Mouse (Mus musculus) cerebellum, adult 9-10 months (tissue): ENCODE measurements around the gene Pafah1b3.

ENCODE experiments used
- DNase-seq: peaks from one replicate; pipeline ENCODE4 v3.0.0; 2022

The Pafah1b3 gene

DNA sequence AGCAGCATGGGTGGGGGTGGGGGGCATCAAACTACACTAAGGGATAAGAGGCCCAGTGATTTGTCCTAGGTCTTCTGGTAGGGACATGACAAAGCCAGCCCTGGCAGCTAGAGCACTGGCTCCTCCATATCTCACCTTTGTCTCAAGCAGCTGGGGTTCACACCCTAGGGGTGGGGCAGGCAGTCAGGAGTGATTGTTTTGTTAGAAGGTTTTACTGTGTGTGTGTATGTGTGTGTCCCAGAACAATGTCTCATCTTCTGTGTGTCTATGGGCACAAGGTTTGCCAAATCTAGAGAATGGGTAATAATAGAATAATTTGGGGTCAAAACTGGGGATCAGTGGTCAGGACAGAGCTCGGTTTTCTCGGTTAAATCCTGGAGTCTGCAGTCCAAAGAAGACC is 7.7 kb upstream of the Pafah1b3 start:
- no peak for DNase-seq

DNA sequence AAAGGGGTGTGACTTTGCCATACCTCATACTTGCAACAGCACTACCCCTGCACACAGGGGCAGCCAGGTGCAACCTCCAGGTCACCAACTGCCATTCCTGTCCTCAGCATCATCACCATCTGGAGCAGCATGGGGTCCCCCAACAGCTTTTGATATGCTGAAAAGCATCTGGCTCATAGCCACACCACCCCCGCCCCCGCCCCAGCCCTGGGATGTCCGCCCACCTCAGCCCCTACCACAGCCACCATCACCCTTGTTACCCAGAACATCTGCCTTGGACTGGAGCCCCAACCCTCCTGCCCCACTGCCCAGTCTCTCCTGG is 5.9 kb upstream of the Pafah1b3 start:
- DNase-seq = no peak

GRCm38 (mm10) chr7:25303003-25303684 is 5.4 kb upstream of the Pafah1b3 start:
- no peak for DNase-seq

DNA sequence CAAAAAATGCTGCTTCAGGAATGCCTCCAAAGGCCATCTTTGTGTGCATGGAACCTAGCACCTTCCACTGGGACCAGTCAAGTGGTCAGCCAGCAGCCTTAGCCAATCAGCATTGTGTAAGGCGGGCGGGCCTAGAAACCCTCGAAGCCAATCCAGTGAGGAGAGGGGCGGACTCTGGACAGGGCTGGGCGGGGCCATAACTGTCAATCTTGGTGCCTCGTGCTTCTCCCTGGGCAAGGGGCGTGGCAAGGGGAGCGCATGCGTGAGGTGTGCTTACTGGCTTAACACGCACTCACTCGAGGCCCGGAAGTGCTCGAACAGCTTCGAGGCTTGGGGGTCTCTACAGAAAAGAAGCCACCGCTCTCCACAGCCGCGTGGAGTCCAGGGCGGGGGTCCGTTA is 3.3 kb upstream of the Pafah1b3 start, which contains the start of gene Prr19:
Gene Prr19, plus strand, starts transcription at position 349 of the 400 bp plus-strand sequence.
- DNase-seq = no peak

- DNase-seq = no peak
Observed at GRCm38 (mm10) chr7:25296945-25297453, 787 bp downstream of the Pafah1b3 start.

DNA sequence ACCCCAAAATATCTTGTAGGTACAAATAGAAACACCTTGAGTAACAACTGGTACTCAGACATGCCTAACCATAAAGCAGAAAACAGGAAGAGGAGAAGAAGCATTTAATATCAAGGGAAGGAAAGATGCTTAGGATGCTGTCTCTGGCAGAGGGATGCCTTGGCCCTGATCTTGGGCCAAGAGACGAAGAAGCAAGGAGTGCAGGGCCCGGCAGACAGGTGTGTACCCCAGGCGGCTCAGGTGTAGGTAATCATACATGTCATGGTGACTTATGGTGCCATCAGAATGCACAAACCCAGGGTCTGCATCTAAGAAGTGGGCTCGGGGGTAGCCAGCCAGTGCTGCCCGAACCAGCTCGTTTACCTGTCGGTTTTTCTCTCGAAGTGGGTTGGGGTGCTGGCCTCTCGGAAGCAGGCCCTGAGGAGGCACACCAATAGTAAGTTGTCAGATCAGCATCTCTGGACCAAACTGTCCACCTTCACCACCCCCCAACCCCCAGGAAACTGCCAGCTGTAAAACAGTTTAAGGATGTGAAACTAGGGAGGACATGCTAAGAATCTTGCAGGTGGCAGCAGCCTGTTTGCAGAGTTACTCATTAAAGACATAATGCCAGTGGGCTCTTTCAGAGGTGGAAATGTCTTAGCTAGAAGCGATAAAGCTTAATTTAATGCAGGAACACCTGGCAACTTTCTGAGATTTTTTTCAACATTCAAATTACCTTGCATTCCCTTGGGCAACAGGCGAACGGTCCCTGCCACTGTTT is 2.6 kb downstream of the Pafah1b3 start:
- no peak for DNase-seq

- no peak for DNase-seq
Observed at GRCm38 (mm10) chr7:25294495-25294894, 3.3 kb downstream of the Pafah1b3 start.

- no peak for DNase-seq
Observed at GRCm38 (mm10) chr7:25293191-25293739, 4.5 kb downstream of the Pafah1b3 start.

DNA sequence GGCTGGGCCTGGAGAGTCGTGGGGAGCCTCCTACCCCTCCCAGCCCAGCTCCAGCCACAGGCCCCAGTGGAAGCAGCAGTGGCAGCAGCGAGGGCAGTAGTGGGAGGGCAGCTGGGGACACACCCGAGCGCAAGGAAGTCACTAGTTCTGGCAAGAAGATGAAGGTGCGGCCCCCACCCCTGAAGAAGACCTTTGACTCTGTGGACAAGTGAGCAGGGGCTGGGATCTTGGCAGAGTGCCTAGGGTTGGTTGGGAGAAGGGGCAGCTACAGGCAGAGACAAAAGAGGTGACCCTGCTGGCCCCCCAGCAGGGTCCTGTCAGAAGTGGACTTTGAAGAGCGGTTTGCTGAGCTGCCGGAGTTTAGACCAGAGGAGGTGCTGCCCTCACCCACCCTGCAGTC is 5.7 kb downstream of the Pafah1b3 start:
- DNase-seq = no peak

- no peak for DNase-seq
Observed at GRCm38 (mm10) chr7:25290911-25291310, 6.9 kb downstream of the Pafah1b3 start.

- no peak for DNase-seq
Observed at GRCm38 (mm10) chr7:25290463-25290862, 7.3 kb downstream of the Pafah1b3 start.

DNA sequence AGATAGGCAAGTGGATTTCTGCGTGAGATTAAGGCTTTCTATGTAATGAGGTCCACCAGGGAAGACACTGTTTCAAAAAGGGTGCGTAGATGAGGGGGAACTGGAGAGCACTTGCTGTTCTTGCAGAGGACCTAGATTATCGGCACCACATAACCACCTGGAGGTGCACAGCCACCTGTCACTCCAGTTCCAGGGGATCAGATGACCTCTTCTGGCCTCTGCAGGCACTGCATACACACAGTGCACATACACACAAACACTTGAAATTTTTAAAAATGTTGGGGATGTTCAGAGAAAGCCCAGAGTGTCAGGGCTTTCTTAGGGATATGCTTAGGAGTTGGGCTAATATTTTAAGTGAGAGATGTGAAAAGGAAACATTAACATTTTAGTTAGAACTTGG is 7.9 kb downstream of the Pafah1b3 start:
- DNase-seq = no peak

DNA sequence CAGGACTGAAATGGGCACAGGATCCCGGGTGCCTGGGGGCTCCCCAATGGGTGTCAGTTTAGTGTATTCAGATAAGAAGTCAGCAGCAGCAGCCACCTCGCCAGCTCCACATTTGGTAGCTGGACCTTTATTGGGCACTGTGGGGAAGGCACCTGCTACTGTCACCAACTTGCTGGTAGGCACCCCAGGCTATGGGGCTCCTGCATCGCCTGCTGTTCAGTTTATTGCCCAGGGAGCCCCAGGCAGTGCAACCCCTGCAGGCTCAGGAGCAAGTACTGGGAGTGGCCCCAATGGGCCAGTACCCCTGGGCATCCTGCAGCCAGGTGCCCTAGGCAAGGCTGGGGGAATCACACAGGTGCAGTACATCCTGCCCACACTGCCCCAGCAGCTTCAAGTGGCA is 9.1 kb downstream of the Pafah1b3 start:
- no peak for DNase-seq

DNA sequence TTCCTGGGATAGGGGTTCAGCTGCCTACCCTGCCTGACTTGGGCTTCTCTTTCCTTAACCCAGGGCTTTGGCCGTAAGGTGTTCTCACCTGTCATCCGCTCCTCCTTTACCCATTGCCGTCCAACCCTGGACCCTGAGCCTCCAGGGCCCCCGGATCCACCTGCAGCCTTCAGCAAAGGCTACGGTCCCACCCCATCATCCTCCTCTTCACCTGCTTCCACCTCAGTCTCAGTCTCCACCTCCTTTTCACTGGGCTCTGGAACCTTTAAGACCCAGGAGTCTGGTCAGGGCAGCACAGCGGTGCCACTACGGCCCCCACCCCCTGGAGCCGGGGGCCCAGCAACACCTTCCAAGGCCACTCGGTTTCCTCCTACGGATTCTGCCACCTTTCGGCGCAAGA is 9.8 kb downstream of the Pafah1b3 start:
- no peak for DNase-seq

DNA sequence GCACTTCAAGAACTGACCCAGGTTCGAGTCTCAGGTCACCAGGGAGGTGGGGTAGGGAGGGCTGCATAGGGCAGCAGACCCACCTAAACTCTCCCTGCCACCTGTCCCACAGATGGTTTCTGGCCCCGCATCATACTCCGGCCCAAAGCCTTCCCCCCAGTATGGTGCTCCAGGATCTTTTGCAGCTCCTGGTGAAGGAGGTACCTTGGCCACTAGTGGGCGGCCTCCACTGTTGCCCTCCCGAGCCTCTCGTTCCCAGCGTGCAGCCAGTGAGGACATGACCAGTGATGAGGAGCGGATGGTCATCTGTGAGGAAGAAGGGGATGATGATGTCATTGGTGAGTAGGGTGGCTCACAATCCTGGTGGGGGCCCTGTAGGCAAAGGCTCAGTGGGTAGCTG is 10.8 kb downstream of the Pafah1b3 start:
- DNase-seq = no peak

DNA sequence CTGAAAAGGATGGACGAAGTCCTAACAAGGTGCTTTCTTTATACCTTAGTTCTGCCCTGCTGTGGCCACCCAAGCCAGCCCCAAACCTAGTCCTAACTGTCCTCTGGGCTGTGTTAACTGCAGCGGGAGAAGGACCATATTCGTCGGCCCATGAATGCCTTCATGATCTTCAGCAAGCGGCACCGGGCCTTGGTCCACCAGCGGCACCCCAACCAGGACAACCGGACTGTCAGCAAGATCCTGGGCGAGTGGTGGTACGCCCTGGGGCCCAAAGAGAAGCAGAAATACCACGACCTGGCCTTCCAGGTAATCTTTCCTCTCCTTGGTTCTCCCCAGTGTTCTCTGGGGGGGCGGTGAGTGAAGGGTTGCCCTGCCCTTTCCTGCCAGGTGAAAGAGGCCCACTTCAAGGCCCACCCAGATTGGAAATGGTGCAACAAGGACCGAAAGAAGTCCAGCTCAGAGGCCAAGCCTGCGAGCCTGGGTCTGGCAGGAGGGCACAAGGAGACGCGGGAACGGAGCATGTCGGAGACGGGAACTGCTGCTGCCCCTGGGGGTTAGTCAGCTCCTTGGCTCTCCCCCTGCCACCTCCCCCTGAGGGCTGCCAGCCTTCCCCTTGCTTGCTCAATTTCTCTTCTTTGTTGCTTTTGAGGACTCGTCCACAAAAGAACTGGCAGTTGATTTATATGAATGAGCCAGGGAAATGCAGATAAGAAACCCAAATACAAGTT is 12.1 kb downstream of the Pafah1b3 start:
- DNase-seq = no peak

- peak; percentile 73 for DNase-seq
Observed at GRCm38 (mm10) chr7:25284766-25285165, 13.0 kb downstream of the Pafah1b3 start.

GRCm38 (mm10) chr7:25284171-25284570 is 13.6 kb downstream of the Pafah1b3 start:
- no peak for DNase-seq

DNA sequence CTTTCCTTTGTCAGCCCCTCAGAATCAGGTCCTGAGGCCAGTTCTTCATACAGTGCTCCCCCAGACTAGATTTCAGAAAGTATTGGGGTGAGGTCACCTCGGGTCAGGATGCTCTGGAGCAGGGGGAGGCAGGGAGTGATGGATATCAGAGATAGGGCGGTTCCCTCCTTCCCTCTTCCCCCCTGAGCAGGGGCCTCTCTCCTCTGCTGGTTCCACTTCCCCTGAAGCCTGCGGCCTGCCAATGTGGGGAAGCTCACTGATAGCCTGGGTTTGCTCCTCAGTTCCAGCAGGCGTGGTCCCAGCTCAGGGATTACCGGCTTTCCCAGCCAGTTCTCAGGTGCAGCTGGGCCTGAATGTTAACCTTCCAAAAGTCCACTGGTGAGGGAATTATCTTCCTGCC is 14.1 kb downstream of the Pafah1b3 start:
- DNase-seq = no peak

- DNase-seq = peak; percentile 76
Observed at GRCm38 (mm10) chr7:25282731-25283211, 15.0 kb downstream of the Pafah1b3 start.

DNA sequence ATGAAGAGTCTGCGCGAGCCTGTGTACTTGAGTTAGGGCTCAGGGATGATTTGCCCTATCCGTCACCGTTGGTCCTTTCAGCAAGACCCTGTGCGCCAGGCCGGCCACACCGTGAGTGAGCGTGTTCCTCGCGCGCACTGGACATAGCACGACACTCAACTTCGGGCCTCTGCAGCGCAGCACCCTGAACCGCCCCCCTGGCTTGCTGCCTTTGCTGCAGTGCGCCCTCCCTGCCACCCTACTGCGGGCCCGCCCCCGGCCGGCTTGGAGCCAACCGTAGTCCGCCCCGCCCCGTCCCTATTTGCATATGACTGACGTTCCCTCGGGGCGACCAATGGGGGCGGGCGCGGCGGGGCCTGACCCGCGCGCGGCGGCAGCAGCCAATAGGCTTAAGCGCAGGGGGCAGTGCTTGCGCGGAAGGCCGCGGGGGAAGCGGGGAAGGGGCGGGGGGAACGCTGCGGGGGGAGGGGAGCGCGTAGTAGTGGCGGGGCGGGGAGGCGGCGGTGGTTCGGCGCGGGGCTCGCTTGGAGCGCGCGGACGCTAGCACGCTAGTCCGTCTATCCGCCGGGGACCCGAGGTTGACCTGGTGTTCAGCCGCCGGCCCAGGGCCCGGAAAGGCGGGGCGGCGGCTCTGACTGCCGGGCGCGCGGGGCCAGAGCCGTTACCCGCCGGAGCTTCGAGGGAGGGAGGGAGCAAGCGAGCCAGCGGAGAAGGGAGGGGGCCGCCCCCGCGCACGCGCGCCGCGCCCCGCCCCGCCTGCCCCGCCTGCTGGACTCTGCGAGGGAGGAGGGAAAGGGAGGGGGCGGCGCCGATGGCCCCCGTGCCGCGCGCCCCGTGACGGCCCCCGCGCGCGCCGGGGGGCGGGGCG is 15.8 kb downstream of the Pafah1b3 start:
- peak; percentile 96 for DNase-seq

GRCm38 (mm10) chr7:25281166-25281733 is 16.5 kb downstream of the Pafah1b3 start:
- peak; percentile 69 for DNase-seq
